Mouse (Mus musculus) cerebellum, adult 2 months (tissue): ENCODE measurements around the gene Sft2d2.

ENCODE experiments used
- CTCF ChIP-seq: fragments of 200-500 bp; IDR thresholded peaks from 2 replicates; pipeline ENCODE4 v1.5.1; 2011; ENCODE audit warnings: low read depth, mild to moderate bottlenecking, control low read depth, low read length, moderate library complexity, borderline replicate concordance; ENCODE audit not compliant: insufficient read depth
- POLR2A ChIP-seq: fragments of 200-500 bp; IDR thresholded peaks from 2 replicates; pipeline ENCODE4 v1.6.1; 2011; ENCODE audit warnings: low read length, control low read depth, borderline replicate concordance; ENCODE audit not compliant: insufficient read depth

DNA sequence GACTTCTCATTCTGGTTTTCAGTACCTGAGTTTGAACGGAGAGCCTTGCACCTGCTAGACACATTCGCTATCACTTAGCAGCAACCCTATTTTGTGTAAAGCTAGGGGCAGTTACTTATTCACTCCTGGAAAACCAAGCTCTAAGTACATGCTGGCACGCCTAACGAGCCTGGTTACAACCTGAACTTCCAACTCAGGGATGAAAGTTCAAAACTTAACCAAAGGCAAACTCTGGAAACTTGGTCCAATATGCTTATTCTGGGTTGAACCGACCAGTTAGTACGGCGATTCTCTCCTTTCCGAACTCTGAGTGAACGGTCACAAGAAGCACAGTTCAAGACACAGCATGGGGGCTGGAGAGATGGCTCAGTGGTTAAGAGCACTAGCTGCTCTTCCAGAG is 35.3 kb upstream of the Sft2d2 start:
- no peak for TF ChIP-seq CTCF
- TF ChIP-seq POLR2A = no peak
